Mouse (Mus musculus) brain, embryonic 14.5 days (tissue): ENCODE results near the gene Rassf5.
A peak's percentile ranks its signal among the peaks of the same experiment; 100 is the strongest.

Experiments used
- CTCF ChIP-seq: fragments of 200-500 bp; IDR thresholded peaks from 2 replicates; pipeline ENCODE4 v1.5.1; 2012; ENCODE audit warnings: inconsistent platforms, mild to moderate bottlenecking, moderate library complexity, borderline replicate concordance; ENCODE audit not compliant: insufficient read depth, insufficient read length; ENCODE audit errors: extremely low read depth
- POLR2A ChIP-seq: fragments of 200-500 bp; IDR thresholded peaks from 2 replicates; pipeline ENCODE4 v1.6.1; 2012; ENCODE audit warnings: mild to moderate bottlenecking, inconsistent platforms, borderline replicate concordance; ENCODE audit not compliant: poor library complexity, insufficient read depth, insufficient read length, severe bottlenecking; ENCODE audit errors: extremely low read depth

- TF ChIP-seq POLR2A, result no peak
- TF ChIP-seq CTCF, result peak; percentile 82
Observed at GRCm38 (mm10) chr1:131207531-131207930, 37.5 kb downstream of the Rassf5 start.
